Mouse (Mus musculus): ENCODE results near the gene Rab36.

- TF ChIP-seq CTCF (IDR thresholded peaks at IDR 0.05; ENCODE audit: low read depth, low read length) = no peak; the same call in 1 of the 2 replicates
- TF ChIP-seq POLR2A (IDR thresholded peaks at IDR 0.05; ENCODE audit: borderline replicate concordance, low read depth, low read length) = no peak
Observed at GRCm38 (mm10) chr10:75059396-75059795, 22.5 kb downstream of the Rab36 start.

Data from bone marrow macrophage, adult 2 months (primary cell).